In genomic region chr7:112454951-112455350, GRCm38 (mm10) we compare ENCODE assay signal across 20 mouse cellular contexts. TPM values are rescaled to one million over a fixed set of nuclear protein-coding genes. Genes with fewer than 3 reads are reported as not detected.
DNase-seq lines count a peak whose midpoint lies in the region; ATAC-seq lines count a peak whose summit lies in the region.
"Had no signal": no experiment of that assay in that cellular context is flagged by ENCODE, and none has a peak within 500 bp of the region (broad histone marks: within the 10 kb centered on the region; RNA-seq: fewer than 3 reads in every experiment).

No protein-coding gene starts in this region.

- H3K36me3 ChIP-seq in heart, embryonic 14.5 days (ENCODE audit: control insufficient read depth, insufficient read depth, low read length), result no peaks in the 10 kb centered on the region
- H3K36me3 ChIP-seq in lung, embryonic 16.5 days (ENCODE audit: control insufficient read depth, insufficient read depth, low read length), result no peaks in the 10 kb centered on the region
- H3K36me3 ChIP-seq in intestine, embryonic 16.5 days (ENCODE audit: control insufficient read depth, insufficient read depth, low read length), result no peaks in the 10 kb centered on the region
- H3K36me3 ChIP-seq in stomach, embryonic 16.5 days (ENCODE audit: control insufficient read depth, insufficient read depth, low read length), result no peaks in the 10 kb centered on the region
- H3K36me3 ChIP-seq: embryonic facial prominence, embryonic 12.5 days; hindbrain, embryonic 15.5 days; midbrain, embryonic 13.5 days had no signal

- ATAC-seq in heart, embryonic 14.5 days (ENCODE audit: insufficient number of reproducible peaks, insufficient read depth, low FRiP score, low read depth), result no peak
- no peak for ATAC-seq in lung, embryonic 16.5 days (ENCODE audit: low read depth)
- no peak for ATAC-seq in intestine, embryonic 16.5 days
- ATAC-seq in stomach, embryonic 16.5 days (ENCODE audit: insufficient read depth, low FRiP score), result no peak
- ATAC-seq: forebrain, postnatal 0 days; liver, postnatal 0 days; midbrain, embryonic 13.5 days had no signal

- H3K27ac ChIP-seq in heart, embryonic 14.5 days (replicated peaks in 1 of 2; ENCODE audit: control insufficient read depth in 1 of 2, insufficient read depth in 1 of 2, low read depth in 2 of 2, low read length in 2 of 2), result 0 out of 4 replicates have a peak overlapping the region, but pooled peaks of 1 of the 2 experiments have one; percentile 9
- H3K27ac ChIP-seq in lung, embryonic 16.5 days (ENCODE audit: low read length), result peak overlapping the region; percentile 12; the same call in 1 of the 2 replicates
- H3K27ac ChIP-seq in intestine, embryonic 16.5 days (ENCODE audit: low read length), result peak overlapping the region; percentile 83
- peak overlapping the region; percentile 97 for H3K27ac ChIP-seq in stomach, embryonic 16.5 days (ENCODE audit: low read length)
- H3K27ac ChIP-seq: hindbrain, embryonic 15.5 days; layer of hippocampus, adult 2 months; midbrain, embryonic 13.5 days had no signal

- DNase-seq in heart, postnatal 10 days, result no peak
- no peak for DNase-seq in lung, postnatal 4 days
- no peak for DNase-seq in T-cell, adult 2 months (ENCODE audit: low spot score)
- DNase-seq: adrenal gland, adult 8-10 months; cerebellum, adult 9-10 months; forebrain, postnatal 0 days; heart, postnatal 36 days; kidney, adult 18-20 months; kidney, postnatal 10 days; liver, postnatal 0 days; right cerebral cortex, postnatal 14 days; thymus, postnatal 36 days had no signal

- no peak overlapping the region for H3K4me2 ChIP-seq in heart, embryonic 14.5 days (ENCODE audit: low read length)
- H3K4me2 ChIP-seq in lung, embryonic 16.5 days (ENCODE audit: low read depth, low read length), result no peak overlapping the region
- H3K4me2 ChIP-seq in intestine, embryonic 16.5 days (ENCODE audit: low read depth, low read length), result no peak overlapping the region
- no peak overlapping the region for H3K4me2 ChIP-seq in stomach, embryonic 16.5 days (ENCODE audit: low read depth, low read length)
- H3K4me2 ChIP-seq: embryonic facial prominence, embryonic 12.5 days; hindbrain, embryonic 15.5 days; midbrain, embryonic 13.5 days had no signal

- peaks cover 26 to 37% of the 10 kb centered on the region in 2 experiments for H3K4me1 ChIP-seq in heart, embryonic 14.5 days (ENCODE audit: control insufficient read depth in 2 of 2, insufficient read depth in 2 of 2, low read length in 2 of 2)
- peaks cover 26% of the 10 kb centered on the region for H3K4me1 ChIP-seq in lung, embryonic 16.5 days (replicated peaks; ENCODE audit: control insufficient read depth, insufficient read depth, low read length)
- peaks cover 30% of the 10 kb centered on the region for H3K4me1 ChIP-seq in intestine, embryonic 16.5 days (ENCODE audit: control insufficient read depth, insufficient read depth, low read length)
- peaks cover 38% of the 10 kb centered on the region for H3K4me1 ChIP-seq in stomach, embryonic 16.5 days (ENCODE audit: control insufficient read depth, insufficient read depth, low read length)

- H3K9me3 ChIP-seq in heart, embryonic 14.5 days (ENCODE audit: control insufficient read depth, low read length), result no peaks in the 10 kb centered on the region
- no peaks in the 10 kb centered on the region for H3K9me3 ChIP-seq in lung, embryonic 16.5 days (ENCODE audit: control insufficient read depth, low read length)
- H3K9me3 ChIP-seq in intestine, embryonic 16.5 days (ENCODE audit: control insufficient read depth, low read length), result no peaks in the 10 kb centered on the region
- H3K9me3 ChIP-seq in stomach, embryonic 16.5 days (replicated peaks; ENCODE audit: control insufficient read depth, low read length), result no peaks in the 10 kb centered on the region
- H3K9me3 ChIP-seq: embryonic facial prominence, embryonic 12.5 days; hindbrain, embryonic 15.5 days; midbrain, embryonic 13.5 days had no signal

- H3K4me3 ChIP-seq in heart, embryonic 14.5 days (ENCODE audit: control insufficient read depth in 1 of 2, insufficient read depth in 1 of 2, low read depth in 1 of 2, low read length in 2 of 2), result no peak overlapping the region
- no peak overlapping the region for H3K4me3 ChIP-seq in lung, embryonic 16.5 days (ENCODE audit: low read length)
- no peak overlapping the region for H3K4me3 ChIP-seq in intestine, embryonic 16.5 days (ENCODE audit: low read length)
- H3K4me3 ChIP-seq in stomach, embryonic 16.5 days (replicated peaks; ENCODE audit: low read length), result no peak overlapping the region
- H3K4me3 ChIP-seq: embryonic facial prominence, embryonic 12.5 days; hindbrain, embryonic 15.5 days; layer of hippocampus, adult 2 months; midbrain, embryonic 13.5 days had no signal

- H3K27me3 ChIP-seq in heart, embryonic 14.5 days (ENCODE audit: control insufficient read depth, insufficient read depth, low read length), result no peaks in the 10 kb centered on the region
- no peaks in the 10 kb centered on the region for H3K27me3 ChIP-seq in lung, embryonic 16.5 days (ENCODE audit: control insufficient read depth, insufficient read depth, low read depth, low read length)
- H3K27me3 ChIP-seq in intestine, embryonic 16.5 days (replicated peaks; ENCODE audit: control insufficient read depth, insufficient read depth, low read length), result no peaks in the 10 kb centered on the region
- no peaks in the 10 kb centered on the region for H3K27me3 ChIP-seq in stomach, embryonic 16.5 days (ENCODE audit: control insufficient read depth, insufficient read depth, low read length)
- H3K27me3 ChIP-seq: embryonic facial prominence, embryonic 12.5 days; hindbrain, embryonic 15.5 days; midbrain, embryonic 13.5 days had no signal

- intact Hi-C loops in heart, postnatal 10 days (cut with DNase I), result no loop called here

- H3K9ac ChIP-seq in heart, embryonic 14.5 days (ENCODE audit: low read length), result peak overlapping the region; percentile 25
- H3K9ac ChIP-seq in lung, embryonic 16.5 days (ENCODE audit: low read length), result no peak overlapping the region
- no peak overlapping the region for H3K9ac ChIP-seq in intestine, embryonic 16.5 days (ENCODE audit: low read depth, low read length)
- no peak overlapping the region for H3K9ac ChIP-seq in stomach, embryonic 16.5 days (ENCODE audit: low read length)
- H3K9ac ChIP-seq: embryonic facial prominence, embryonic 12.5 days; forebrain, postnatal 0 days; hindbrain, embryonic 15.5 days; liver, postnatal 0 days; midbrain, embryonic 13.5 days had no signal

- WGBS in heart, embryonic 14.5 days, result 62% methylated on average over 2 of the region's 2 CpGs
- 78% methylated on average over 2 of the region's 2 CpGs for WGBS in lung, embryonic 16.5 days
- 89% methylated on average over 2 of the region's 2 CpGs for WGBS in intestine, embryonic 16.5 days
- 86% methylated on average over 2 of the region's 2 CpGs for WGBS in stomach, embryonic 16.5 days

RNA-seq across cellular contexts. Expression of gene Parva, which starts 27.6 kb away (rescaled TPM):
- 78.5 and 79.1 TPM in 2 replicates for polyA plus RNA-seq in heart, embryonic 14.5 days (2014; fragmentation: Nextera tagmentation; extraction: Ambion mirVana)
- 10 to 100 TPM; 88.1 to 92.3 TPM for total RNA-seq in heart, postnatal 10 days (2021)
- 113 and 115 TPM in 2 replicates for polyA plus RNA-seq in lung, embryonic 16.5 days (2015; fragmentation: Nextera tagmentation; extraction: Ambion mirVana)
- 78.5 and 80.0 TPM in 2 replicates for polyA plus RNA-seq in intestine, embryonic 16.5 days (2015; fragmentation: Nextera tagmentation; extraction: Ambion mirVana)
- 132 and 141 TPM in 2 replicates for polyA plus RNA-seq in stomach, embryonic 16.5 days (2015; fragmentation: Nextera tagmentation; extraction: Ambion mirVana)
